Mouse (Mus musculus): Measurements from ENCODE around the gene Mrm2.
"Not testable (repeated sequence)": the region's sequence is repeated elsewhere in the genome, so short reads cannot be mapped to it uniquely, and the experiment has no call there.

Mrm2 gene

DNA sequence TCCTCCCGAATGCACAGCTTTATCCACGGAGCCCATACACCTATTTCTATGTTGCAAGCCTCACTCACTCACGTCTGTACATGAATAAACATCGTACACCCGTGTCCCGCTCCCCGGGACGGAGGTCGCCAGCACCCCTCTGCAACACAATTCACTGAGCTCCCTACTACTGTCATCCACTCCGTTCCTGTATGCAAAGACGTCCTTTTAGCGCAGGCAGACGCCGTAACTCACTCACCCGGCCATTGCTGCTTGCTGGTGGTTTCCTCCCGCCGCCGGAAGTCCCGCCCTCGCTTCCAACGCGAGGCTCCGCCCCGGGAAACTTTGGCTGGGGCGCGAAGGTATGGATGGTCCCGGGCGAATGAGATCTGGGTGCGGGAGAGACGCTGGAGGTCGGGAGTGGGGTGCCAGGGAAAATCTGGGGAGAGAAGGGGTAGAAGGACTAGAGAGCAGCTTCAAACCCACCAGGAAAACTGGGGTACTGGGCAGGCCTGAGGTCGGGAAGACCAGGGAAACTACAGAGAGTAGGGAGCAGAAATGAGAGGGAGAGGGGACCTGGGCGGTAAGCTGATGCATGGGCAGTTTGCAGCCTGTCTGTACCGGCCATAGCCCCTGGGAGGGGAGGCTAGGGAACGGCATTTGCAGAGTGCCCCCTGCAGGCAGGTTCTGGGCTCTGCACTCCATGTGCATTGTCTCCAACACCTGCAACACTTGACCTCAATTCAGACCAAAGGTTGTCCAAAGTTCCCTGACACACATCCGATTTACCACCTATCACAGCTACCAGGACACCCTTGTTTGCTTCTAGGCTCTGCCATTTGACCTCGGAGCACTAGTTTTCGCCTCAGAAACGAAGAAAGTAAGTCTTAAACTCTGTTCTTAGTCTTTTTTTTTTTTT is at the start of gene Mrm2:
Gene Mrm2, minus strand, starts transcription at position 284 of the 898 bp plus-strand sequence.
- DNase-seq (ENCODE audit: low spot score in 2 of 2): peak; percentile 78 to 82

DNA sequence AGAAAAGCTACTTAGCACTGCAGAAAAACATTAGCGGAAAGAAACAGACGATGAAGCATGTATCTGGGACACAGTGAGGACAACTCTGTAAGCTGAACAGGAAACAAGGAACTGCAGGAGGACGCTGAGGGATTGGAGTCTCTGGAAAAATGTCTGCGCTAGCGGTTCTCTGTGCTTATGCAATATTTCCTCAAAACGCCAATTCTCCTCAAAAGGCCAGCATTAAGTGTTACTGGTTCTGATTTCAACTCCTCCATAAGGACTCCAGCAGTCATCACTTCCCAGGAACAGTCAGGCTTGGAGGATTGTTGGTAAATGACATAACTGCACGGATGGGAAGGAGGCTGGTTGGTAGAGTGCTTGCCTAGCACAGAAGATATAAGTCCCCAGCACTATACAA is 49.5 kb upstream of the Mrm2 start:
- DNase-seq (ENCODE audit: low spot score in 2 of 2): no peak

DNA sequence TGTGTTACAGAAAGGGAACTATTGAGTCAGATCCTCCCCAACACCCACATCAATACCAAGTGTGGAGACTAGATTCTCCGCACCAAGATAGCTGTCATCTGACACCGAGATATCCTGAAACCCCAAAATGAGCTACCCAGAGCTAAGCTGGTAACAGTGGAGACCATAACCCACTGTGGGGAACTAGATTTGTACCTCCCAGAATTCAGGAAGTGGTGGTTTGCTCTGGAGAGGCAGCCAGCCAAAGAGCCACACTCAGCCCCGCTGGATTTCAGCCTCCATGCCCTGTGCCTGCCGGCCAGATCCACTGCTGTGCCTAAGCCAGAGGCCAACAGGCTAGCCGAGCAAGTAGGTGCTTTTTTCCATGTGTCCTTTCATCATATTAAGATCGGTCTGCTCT is 47.6 kb upstream of the Mrm2 start:
- no peak for DNase-seq (ENCODE audit: low spot score in 2 of 2)

GRCm38 (mm10) chr5:140378121-140378853 is 46.6 kb upstream of the Mrm2 start:
- no peak for DNase-seq (ENCODE audit: low spot score in 2 of 2)

- DNase-seq (ENCODE audit: low spot score in 2 of 2): no peak
These were observed 43.6 kb upstream of the Mrm2 start for GRCm38 (mm10) chr5:140375249-140375829.

DNA sequence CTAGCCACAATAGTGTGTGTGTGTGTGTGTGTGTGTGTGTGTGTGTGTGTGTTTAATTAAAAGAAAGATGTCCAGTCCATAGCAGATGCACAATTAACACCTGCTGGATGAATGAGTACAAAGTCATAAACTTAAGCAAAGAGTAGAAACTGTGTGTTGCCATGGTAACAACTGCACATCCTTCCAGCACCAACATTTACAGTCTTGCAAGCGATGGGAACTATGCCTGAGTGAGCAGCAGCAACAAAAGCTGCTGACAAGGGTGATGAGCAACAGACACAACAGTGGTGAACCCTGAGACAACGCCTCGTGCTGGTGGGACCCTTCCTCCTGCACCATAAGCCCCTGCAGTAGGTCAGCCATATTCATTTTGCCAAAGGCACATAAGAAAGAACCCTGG is 42.5 kb upstream of the Mrm2 start:
- DNase-seq (ENCODE audit: low spot score in 2 of 2): peak; percentile 76 to 78

DNA sequence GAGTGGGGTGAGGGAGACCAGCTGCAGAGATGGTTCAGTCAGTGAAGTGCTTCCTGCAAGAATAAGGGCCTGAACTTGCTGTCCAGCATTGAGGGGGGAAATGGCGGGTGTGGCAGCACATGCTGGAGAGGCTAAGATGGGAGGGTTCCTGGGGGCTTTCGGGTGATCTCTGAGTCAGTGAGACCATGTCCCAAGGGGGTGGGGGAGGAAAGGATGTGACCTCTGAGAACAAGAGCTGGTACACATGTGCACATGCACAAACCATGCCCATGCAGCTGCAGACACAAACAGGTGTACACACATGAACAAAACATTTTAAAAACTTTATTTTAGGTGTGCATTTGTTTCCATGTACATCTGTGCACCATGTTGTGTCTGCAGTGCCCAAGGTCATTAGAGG is 42.0 kb upstream of the Mrm2 start:
- DNase-seq (ENCODE audit: low spot score in 2 of 2): no peak

DNA sequence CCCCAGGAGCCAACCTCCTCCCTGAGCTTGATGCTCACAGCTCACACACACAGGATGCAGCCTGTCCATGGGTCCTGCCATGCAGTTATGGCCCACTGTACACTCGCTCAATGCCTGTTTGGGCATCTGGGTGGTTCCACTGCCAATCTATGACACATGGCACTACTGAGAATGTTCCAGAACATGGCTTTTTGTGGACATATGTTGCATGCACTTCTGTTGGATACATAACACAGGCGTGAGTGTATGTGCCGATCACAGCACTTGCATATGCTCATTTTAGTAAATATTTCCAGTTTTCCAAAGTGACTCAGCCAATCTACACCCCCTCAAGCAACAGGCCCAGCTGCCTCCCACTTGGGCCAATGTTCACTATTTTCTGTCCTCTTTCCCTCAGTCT is 40.0 kb upstream of the Mrm2 start:
- no peak for DNase-seq (ENCODE audit: low spot score in 2 of 2)

DNA sequence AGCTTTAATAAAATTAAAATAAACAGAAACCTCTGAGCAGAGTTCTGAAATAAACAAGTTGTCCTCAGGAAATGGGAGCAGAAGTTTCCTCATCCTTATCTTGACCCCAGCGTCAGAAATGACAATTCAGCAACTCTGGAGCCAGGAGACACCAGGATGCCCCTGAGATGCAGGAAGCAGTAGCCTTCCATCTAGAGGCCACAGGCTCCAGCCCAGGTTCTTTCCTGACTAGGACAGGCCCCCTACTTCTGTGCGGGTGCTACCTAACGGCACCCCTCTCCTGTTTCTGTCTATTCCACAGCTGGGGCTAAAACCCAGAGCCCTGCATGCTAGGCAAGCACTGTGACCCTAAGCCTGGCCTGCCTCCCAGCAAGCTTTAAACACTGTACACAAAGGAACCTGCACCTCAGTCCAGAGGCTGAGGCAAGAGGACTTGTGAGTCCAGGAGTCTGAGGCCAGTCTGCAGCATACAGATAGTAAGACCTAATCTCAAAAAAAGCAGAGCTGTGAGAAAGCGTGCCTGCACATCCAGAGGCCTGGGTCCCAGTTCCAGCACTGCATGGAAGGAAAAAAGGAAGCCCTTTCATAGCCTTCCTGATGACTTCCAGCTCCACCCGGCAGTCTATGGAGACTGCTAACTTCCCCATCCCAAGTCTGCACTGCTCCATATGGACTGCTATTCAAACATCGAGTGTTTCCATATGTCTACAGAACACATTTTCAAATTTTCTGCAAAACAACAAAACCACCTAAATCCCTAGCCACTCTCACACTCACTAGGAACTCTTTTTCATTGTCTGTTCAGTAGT is 39.0 kb upstream of the Mrm2 start:
- no peak for DNase-seq (ENCODE audit: low spot score in 2 of 2)

DNA sequence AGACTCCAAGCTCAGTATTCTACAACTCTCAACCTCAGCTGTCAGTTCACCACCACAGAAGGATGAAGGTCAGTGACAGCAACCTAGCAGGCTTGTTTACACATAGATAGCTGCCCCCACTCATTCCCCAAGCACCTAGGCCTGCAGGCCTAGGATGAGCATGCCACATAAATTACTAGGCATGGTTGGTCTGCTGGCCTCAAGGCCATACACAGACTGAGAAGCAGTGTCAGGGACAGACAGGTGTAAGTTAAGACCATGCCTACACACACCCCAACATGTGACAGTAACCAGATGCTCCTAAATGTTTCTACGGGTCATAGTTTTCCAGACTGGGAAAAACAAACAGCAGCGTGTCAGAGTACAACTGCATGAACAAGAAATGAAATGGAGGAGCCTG is 37.8 kb upstream of the Mrm2 start:
- no peak for DNase-seq (ENCODE audit: low spot score in 2 of 2)

DNA sequence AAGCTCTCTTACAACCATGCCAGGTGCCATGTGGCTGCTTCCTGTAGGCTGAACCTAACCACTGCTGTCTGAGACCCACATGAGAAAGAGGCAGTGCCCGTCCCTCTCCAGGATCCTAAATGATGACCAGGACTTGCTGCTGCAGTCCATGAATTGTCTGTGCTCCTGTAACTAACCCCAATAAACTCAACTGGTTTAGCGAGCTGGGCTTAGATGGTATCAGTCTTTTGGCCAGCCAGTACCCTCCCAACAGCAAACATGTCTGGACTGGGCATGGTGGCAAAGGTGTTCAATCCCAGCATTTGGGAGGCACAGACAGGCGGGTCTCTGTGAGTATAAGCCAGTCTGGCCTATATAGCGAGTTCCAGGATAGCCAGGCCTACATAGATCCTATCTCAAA is 37.2 kb upstream of the Mrm2 start:
- DNase-seq (ENCODE audit: low spot score in 2 of 2): no peak

- DNase-seq (ENCODE audit: low spot score in 2 of 2): not testable (repeated sequence)
These were observed 36.4 kb upstream of the Mrm2 start for GRCm38 (mm10) chr5:140368126-140368525.

DNA sequence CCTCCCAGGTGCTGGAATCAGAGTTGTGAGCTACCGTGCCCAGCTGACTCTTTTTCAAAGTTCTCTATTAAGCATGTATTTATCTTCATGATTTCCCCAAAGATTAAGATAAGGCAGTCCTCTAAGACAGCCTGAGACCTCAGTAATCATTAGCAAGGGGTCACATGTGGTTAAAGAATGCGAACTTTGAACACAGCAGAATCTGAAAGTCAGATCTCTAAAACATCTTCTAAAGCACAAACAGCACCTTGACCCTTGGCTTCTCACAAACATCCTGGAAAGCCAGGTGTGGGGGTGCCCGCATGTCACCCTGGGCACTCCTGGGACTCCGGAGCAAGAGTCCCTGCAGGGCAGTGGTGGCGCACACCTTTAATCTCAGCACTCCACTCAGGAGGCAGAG is 32.7 kb upstream of the Mrm2 start:
- DNase-seq (ENCODE audit: low spot score in 2 of 2): no peak

DNA sequence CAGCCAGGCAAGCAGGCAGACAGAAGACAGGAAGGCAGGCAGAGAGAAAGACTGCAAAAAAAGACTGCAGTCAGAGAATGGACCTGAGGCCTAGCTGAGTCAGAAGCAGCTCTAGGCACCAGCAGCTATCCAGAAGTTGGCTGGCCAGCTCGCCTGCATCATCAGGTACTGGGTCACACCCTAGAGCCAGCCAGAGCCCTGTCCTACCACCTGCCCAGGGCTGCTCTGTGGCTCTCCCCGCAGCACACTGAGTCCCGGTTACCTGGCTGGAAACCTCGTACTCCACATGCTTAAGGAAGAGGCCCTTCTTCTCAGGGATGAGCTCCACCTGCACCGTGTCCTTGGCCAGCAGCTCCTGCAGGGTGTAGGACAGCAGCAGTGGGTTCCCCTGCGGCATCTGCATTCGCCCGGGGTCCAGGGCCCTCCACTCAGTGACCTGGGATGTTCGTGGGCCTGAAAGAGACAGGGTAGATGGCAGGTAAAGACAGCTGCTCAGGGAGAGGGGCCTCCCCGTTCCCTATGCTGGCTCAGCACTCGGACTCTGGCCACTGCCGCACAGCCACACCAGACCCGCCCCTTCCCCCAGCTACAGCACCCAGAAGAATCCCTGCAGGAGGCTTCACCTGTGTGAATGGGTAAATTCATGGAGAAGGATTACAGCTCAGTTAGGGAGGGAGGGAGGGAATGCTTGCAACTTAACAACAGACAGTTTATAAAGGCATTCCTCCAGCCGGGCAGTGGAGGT is 28.4 kb upstream of the Mrm2 start:
- DNase-seq (ENCODE audit: low spot score in 2 of 2): no peak

DNA sequence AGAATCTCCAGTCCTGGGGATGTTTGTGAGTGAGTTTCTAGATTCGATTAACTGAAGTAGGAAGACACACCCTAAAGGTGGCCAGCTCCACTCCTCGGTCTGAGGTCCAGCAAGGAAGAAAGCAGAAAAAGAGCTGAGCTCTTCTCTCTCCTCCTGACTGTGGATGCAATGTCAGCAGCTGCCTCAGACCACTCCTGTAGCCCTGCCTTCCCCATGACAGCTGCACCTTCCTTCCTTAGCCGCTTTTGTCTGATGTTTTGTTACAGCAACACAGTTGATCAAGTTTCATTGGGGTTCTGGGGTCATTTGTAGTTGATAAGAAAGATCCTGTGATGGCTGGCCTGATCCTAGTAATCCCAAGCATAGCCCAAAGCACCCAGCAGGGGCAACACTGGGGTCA is 25.8 kb upstream of the Mrm2 start:
- DNase-seq (ENCODE audit: low spot score in 2 of 2): no peak

- DNase-seq (ENCODE audit: low spot score in 2 of 2): no peak
These were observed 24.2 kb upstream of the Mrm2 start for GRCm38 (mm10) chr5:140355934-140356333.

DNA sequence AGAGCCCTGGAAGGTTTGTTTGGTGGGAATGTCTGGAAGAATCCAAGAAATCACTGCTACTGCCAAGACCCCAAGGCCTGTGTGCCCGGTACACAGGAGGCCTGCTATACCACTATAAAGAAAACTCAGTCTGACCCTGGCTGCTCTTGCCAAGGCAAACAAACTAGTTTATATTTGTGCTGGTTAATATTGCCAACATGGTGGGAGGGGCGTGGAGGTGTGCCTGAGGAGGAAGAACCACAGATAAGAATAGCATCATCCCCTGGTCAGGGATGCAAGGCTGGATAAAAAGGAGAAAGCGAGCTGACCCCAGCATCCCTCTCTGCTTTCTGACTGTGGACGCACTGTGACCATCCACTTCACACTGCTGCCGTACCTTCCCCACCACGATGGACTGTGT is 20.7 kb upstream of the Mrm2 start:
- DNase-seq (ENCODE audit: low spot score in 2 of 2): no peak

DNA sequence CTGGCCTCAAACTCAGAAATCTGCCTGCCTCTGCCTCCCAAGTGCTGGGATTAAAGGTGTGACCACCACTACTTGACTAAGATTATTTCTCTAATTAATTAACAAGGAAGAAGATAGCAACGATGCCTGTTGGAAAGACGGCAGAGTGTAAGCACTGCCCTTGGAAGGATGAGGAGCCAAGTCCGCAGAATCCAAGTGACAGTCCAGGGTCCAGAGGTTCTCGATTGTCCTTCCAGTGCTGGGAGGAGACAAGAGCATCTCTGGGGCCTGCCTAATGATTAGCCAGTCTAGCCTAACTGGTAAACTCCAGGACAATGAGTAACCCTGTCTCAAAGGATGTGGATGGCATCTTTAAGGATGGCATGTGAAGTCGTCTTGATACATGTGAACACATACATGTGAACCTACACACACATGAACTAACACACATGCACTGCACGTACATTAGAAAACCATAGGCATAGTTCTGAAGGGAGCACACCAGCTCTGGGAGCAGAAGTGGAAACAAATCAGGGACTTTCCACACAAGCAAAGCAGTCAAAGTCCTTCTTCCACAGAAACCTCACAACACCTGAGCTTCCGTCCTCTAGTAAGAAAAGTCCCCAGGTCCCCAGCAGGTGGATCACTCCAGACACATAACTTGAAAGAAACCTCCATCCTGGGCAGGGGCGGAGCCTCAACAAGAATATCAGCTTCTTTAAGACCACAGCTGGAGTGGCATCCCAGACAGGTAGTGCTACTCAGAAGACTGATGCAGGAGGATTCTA is 19.2 kb upstream of the Mrm2 start:
- DNase-seq (ENCODE audit: low spot score in 2 of 2): no peak

- no peak for DNase-seq (ENCODE audit: low spot score in 2 of 2)
These were observed 18.2 kb upstream of the Mrm2 start for GRCm38 (mm10) chr5:140349882-140350281.

- no peak for DNase-seq (ENCODE audit: low spot score in 2 of 2)
These were observed 14.4 kb upstream of the Mrm2 start for GRCm38 (mm10) chr5:140346050-140346449.

Measured in spleen, postnatal 36 days (tissue).